Mouse (Mus musculus) lung, adult 18-20 months (tissue): ENCODE results near the gene Tmco1.

ENCODE experiments used
- DNase-seq, 2 experiments: peaks; one replicate each; pipeline ENCODE4 v3.0.0; 2022; ENCODE audit warnings: mixed read lengths in 2 of 2

The Tmco1 gene

GRCm38 (mm10) chr1:167374942-167375341 lies 66.8 kb downstream of the Tmco1 start:
- DNase-seq: no peak

- no peak for DNase-seq
Observed at GRCm38 (mm10) chr1:167378019-167378418, 69.8 kb downstream of the Tmco1 start.

- DNase-seq: no peak
Observed at GRCm38 (mm10) chr1:167379751-167380150, 71.6 kb downstream of the Tmco1 start.

GRCm38 (mm10) chr1:167380223-167380622 lies 72.0 kb downstream of the Tmco1 start:
- DNase-seq: no peak

- DNase-seq: peak; percentile 26 to 56
Observed at GRCm38 (mm10) chr1:167381050-167382015, 73.2 kb downstream of the Tmco1 start.

- DNase-seq: no peak
Observed at GRCm38 (mm10) chr1:167382316-167382715, 74.1 kb downstream of the Tmco1 start.

GRCm38 (mm10) chr1:167382763-167383162 lies 74.6 kb downstream of the Tmco1 start:
- DNase-seq: no peak

GRCm38 (mm10) chr1:167383178-167383577 lies 75.0 kb downstream of the Tmco1 start:
- no peak for DNase-seq
